Mouse (Mus musculus) MEL (cell line): ENCODE data around the gene Zic4. TPM values are rescaled to one million over a fixed set of nuclear protein-coding genes. Genes with fewer than 3 reads are reported as not detected.

ENCODE experiments used
- DNase-seq: peaks from one replicate; pipeline ENCODE4 v3.0.0; 2011; ENCODE audit warnings: low read depth, low spot score
- H3K27ac ChIP-seq: 2 replicates; pipeline ENCODE4 v1.5.1; 2012; ENCODE audit warnings: low read depth, mild to moderate bottlenecking, control low read depth, low read length, moderate library complexity; ENCODE audit not compliant: control insufficient read depth
- H3K27me3 ChIP-seq, 2 experiments: fragments of 150-350 bp in 1 of 2; sonication (generic) in 1 of 2; 2 replicates each; pipeline ENCODE4 v1.6.1; 2012; ENCODE audit warnings: low read length in 2 of 2, mild to moderate bottlenecking in 2 of 2, improper control_type of control experiment in 1 of 2, moderate library complexity in 1 of 2; ENCODE audit not compliant: insufficient read depth in 2 of 2, control insufficient read depth in 1 of 2
- H3K36me3 ChIP-seq, 2 experiments: 2 replicates each; pipeline ENCODE4 v1.6.1; 2012 to 2014; ENCODE audit warnings: low read length in 2 of 2, improper control_type of control experiment in 1 of 2, inconsistent platforms in 1 of 2, mild to moderate bottlenecking in 1 of 2; ENCODE audit not compliant: insufficient read depth in 2 of 2, control insufficient read depth in 1 of 2
- H3K4me1 ChIP-seq, 2 experiments: fragments of 150-350 bp in 1 of 2; sonication (generic) in 1 of 2; 2 replicates each; pipeline ENCODE4 v1.6.1; 2012; ENCODE audit warnings: low read length in 2 of 2, improper control_type of control experiment in 1 of 2, mild to moderate bottlenecking in 1 of 2; ENCODE audit not compliant: insufficient read depth in 2 of 2, control insufficient read depth in 1 of 2
- H3K4me3 ChIP-seq, 2 experiments: fragments of 150-350 bp in 1 of 2; sonication (generic) in 1 of 2; 2 replicates each; pipeline ENCODE4 v1.5.1; 2012; ENCODE audit warnings: low read depth in 2 of 2, low read length in 2 of 2, mild to moderate bottlenecking in 2 of 2, moderate library complexity in 2 of 2, control low read depth in 1 of 2, improper control_type of control experiment in 1 of 2; ENCODE audit not compliant: control insufficient read depth in 1 of 2, insufficient read depth in 1 of 2
- H3K79me2 ChIP-seq: 2 replicates; pipeline ENCODE4 v1.6.1; 2012; ENCODE audit warnings: mild to moderate bottlenecking, low read length, moderate library complexity; ENCODE audit not compliant: control insufficient read depth, poor library complexity, insufficient read depth
- H3K9ac ChIP-seq: 2 replicates; pipeline ENCODE4 v1.6.1; 2012; ENCODE audit warnings: low read depth, mild to moderate bottlenecking, control low read depth, low read length, moderate library complexity; ENCODE audit not compliant: control insufficient read depth, poor library complexity, severe bottlenecking
- H3K9me3 ChIP-seq: fragments of 150-350 bp; sonication (generic); replicated peaks from 2 replicates; pipeline ENCODE4 v1.6.1; 2012; ENCODE audit warnings: mild to moderate bottlenecking, low read length, improper control_type of control experiment, moderate library complexity; ENCODE audit not compliant: insufficient read depth
- CHD1 ChIP-seq: IDR thresholded peaks from 2 replicates; pipeline ENCODE4 v1.6.1; 2012; ENCODE audit warnings: low read depth, mild to moderate bottlenecking, inconsistent platforms, low read length, improper control_type of control experiment
- CTCF ChIP-seq, 3 experiments: IDR thresholded peaks in 2 of 3; conservative IDR thresholded peaks in 1 of 3; 2 replicates each; pipeline ENCODE4 v1.5.1; 2011 to 2012; ENCODE audit warnings: low read length in 3 of 3, low read depth in 2 of 3, mild to moderate bottlenecking in 2 of 3, improper control_type of control experiment in 1 of 3, inconsistent platforms in 1 of 3, mixed read lengths in 1 of 3, moderate library complexity in 1 of 3; ENCODE audit not compliant: control insufficient read depth in 1 of 3, insufficient read depth in 1 of 3, poor library complexity in 1 of 3, severe bottlenecking in 1 of 3
- ELF1 ChIP-seq: IDR thresholded peaks from 2 replicates; pipeline ENCODE4 v1.6.1; 2014; ENCODE audit warnings: low read depth, mild to moderate bottlenecking, inconsistent platforms, low read length, improper control_type of control experiment, moderate library complexity
- GABPA ChIP-seq: IDR thresholded peaks from 2 replicates; pipeline ENCODE4 v1.6.1; 2012; ENCODE audit warnings: low read depth, mild to moderate bottlenecking, inconsistent platforms, low read length, improper control_type of control experiment, moderate library complexity
- KAT2A ChIP-seq: conservative IDR thresholded peaks from 2 replicates; pipeline ENCODE4 v1.6.1; 2012; ENCODE audit warnings: low read depth, low read length, improper control_type of control experiment, inconsistent platforms
- MAZ ChIP-seq: IDR thresholded peaks from 2 replicates; pipeline ENCODE4 v1.6.1; 2012; ENCODE audit warnings: low read depth, mild to moderate bottlenecking, inconsistent platforms, low read length, improper control_type of control experiment
- MEF2A ChIP-seq: IDR thresholded peaks from 2 replicates; pipeline ENCODE4 v1.6.1; 2014; ENCODE audit warnings: low read depth, mild to moderate bottlenecking, inconsistent platforms, low read length, improper control_type of control experiment; ENCODE audit not compliant: poor library complexity, insufficient replicate concordance, severe bottlenecking; ENCODE audit errors: extremely low read depth
- MYB ChIP-seq: IDR thresholded peaks from 2 replicates; pipeline ENCODE4 v1.6.1; 2011; ENCODE audit warnings: mild to moderate bottlenecking, low read depth, low read length, improper control_type of control experiment
- NELFE ChIP-seq: IDR thresholded peaks from 2 replicates; pipeline ENCODE4 v1.6.1; 2011; ENCODE audit warnings: low read depth, low read length, improper control_type of control experiment
- NRF1 ChIP-seq: IDR thresholded peaks from 2 replicates; pipeline ENCODE4 v1.6.1; 2014; ENCODE audit warnings: low read depth, mild to moderate bottlenecking, inconsistent platforms, low read length, improper control_type of control experiment, moderate library complexity; ENCODE audit not compliant: poor library complexity, insufficient read depth, severe bottlenecking
- POLR2A ChIP-seq, 2 experiments: IDR thresholded peaks; 2 replicates each; pipeline ENCODE4 v1.6.1; 2011 to 2012; ENCODE audit warnings: low read length in 2 of 2, mild to moderate bottlenecking in 2 of 2, control low read depth in 1 of 2, improper control_type of control experiment in 1 of 2, low read depth in 1 of 2, moderate library complexity in 1 of 2; ENCODE audit not compliant: control insufficient read depth in 1 of 2, insufficient read depth in 1 of 2, poor library complexity in 1 of 2
- POLR2AphosphoS2 ChIP-seq: IDR thresholded peaks from 2 replicates; pipeline ENCODE4 v1.6.1; 2011; ENCODE audit warnings: low read length, improper control_type of control experiment
- SIN3A ChIP-seq: IDR thresholded peaks from 2 replicates; pipeline ENCODE4 v1.6.1; 2012; ENCODE audit warnings: low read length, improper control_type of control experiment, inconsistent platforms
- TAL1 ChIP-seq: IDR thresholded peaks from 2 replicates; pipeline ENCODE4 v1.6.1; 2012; ENCODE audit warnings: mild to moderate bottlenecking, inconsistent platforms, low read length, moderate library complexity, mixed read lengths
- TCF12 ChIP-seq: IDR thresholded peaks from 2 replicates; pipeline ENCODE4 v1.6.1; 2014; ENCODE audit warnings: low read depth, mild to moderate bottlenecking, inconsistent platforms, low read length, improper control_type of control experiment, moderate library complexity
- USF1 ChIP-seq: IDR thresholded peaks from 2 replicates; pipeline ENCODE4 v1.6.1; 2014; ENCODE audit warnings: low read depth, mild to moderate bottlenecking, inconsistent platforms, low read length, improper control_type of control experiment, moderate library complexity
- USF2 ChIP-seq, 2 experiments: IDR thresholded peaks; 2 replicates each; pipeline ENCODE4 v1.6.1; 2011 to 2012; ENCODE audit warnings: improper control_type of control experiment in 2 of 2, low read length in 2 of 2, borderline replicate concordance in 1 of 2, inconsistent platforms in 1 of 2, low read depth in 1 of 2, mild to moderate bottlenecking in 1 of 2; ENCODE audit not compliant: insufficient read depth in 1 of 2
- ZKSCAN1 ChIP-seq: IDR thresholded peaks from 2 replicates; pipeline ENCODE4 v1.6.1; 2012; ENCODE audit warnings: low read depth, mild to moderate bottlenecking, inconsistent platforms, low read length, improper control_type of control experiment, moderate library complexity
- ZMIZ1 ChIP-seq: IDR thresholded peaks from 2 replicates; pipeline ENCODE4 v1.6.1; 2012; ENCODE audit warnings: low read depth, mild to moderate bottlenecking, inconsistent platforms, low read length, improper control_type of control experiment, moderate library complexity
- polyA plus RNA-seq, 2 experiments: library from polyadenylated mRNA; stranded (reverse) in 1 of 2; unstranded in 1 of 2; fragments of >175 nt in 1 of 2; fragments of >200 nt in 1 of 2; gene quantifications; 2 replicates each; pipeline versions ENCODE4 v1.2.1 to v1.2.4; 2012; ENCODE audit warnings: low replicate concordance in 2 of 2, low read depth in 1 of 2; ENCODE audit not compliant: insufficient read length in 2 of 2, insufficient read depth in 1 of 2, missing spikeins in 1 of 2
- total RNA-seq: library from RNA; depleted of rRNA; stranded (reverse); fragments of 300-350 nt; gene quantifications from 2 replicates; pipeline ENCODE4 v1.2.3, GENCODE M21; 2012

Zic4 gene
- total and polyA plus RNA-seq, 3 experiments, result not detected

DNA sequence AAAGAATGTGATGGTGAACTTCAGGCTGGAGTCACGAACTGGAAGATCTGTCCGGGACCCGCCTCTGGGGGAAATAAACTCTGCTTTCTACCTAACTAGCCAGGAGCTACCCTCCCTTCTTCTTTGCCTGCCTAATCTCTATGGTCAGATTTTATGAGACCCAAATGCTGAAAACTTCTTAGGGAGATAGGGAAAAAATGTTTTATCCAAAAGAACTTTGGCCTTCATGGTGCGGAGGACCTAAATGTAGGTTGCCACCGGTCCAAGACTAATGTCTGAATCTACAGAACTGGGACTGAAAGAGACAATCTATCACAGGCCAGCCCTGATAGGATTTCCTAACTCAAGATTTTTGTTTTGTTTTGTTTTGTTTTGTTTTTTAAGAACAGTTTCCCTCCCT lies 10.9 kb upstream of the Zic4 start:
- H3K27me3 ChIP-seq, result no peaks in the 10 kb centered on the region
- no peak for TF ChIP-seq MAZ
- no peak for TF ChIP-seq USF1
- TF ChIP-seq TCF12, result no peak
- TF ChIP-seq CHD1, result no peak
- TF ChIP-seq NRF1, result no peak
- TF ChIP-seq ZMIZ1, result no peak
- TF ChIP-seq GABPA, result no peak
- no peak for TF ChIP-seq ZKSCAN1
- no peak for TF ChIP-seq POLR2AphosphoS2
- TF ChIP-seq KAT2A, result no peak
- TF ChIP-seq USF2 (IDR thresholded peaks at IDR 0.05; ENCODE audit: borderline replicate concordance in 1 of 2, insufficient read depth in 1 of 2, low read depth in 1 of 2, low read length in 2 of 2), result no peak
- TF ChIP-seq, all 39 proteins: peak for 0

DNA sequence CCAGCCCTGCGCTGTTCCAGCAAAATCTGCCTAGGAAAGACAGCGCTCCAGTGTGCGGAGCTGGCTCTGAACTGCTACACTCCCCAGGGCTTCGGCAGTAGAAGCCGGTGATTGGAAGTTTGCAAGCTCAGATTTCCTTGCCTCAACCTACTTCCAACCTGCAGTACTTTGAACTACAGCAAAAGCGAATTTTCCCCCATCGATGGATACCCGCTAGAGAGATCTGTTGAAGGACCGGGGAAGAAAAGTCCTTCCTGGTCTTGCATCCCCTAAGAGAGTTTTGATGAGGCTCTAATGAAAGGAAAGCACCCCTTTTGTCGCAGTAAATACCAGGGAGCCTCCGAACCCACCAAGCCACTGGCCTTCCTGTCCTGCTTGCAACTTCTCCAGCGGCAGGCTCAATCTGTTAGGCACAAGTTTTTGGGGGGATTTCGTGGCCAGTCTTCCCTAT lies 10.2 kb upstream of the Zic4 start:
- Histone ChIP-seq H3K79me2 (no peaks in the 10 kb centered on the region), H3K27me3 (no peaks in the 10 kb centered on the region), H3K27ac (no peak overlapping the region), H3K9ac (no peak overlapping the region), H3K9me3 (no peaks in the 10 kb centered on the region), H3K4me1 (no peaks in the 10 kb centered on the region), H3K4me3 (no peak overlapping the region), H3K36me3 (no peaks in the 10 kb centered on the region)
- no peak for DNase-seq
- TF ChIP-seq MEF2A (no peak), MYB (no peak), TAL1 (no peak), NELFE (no peak), ZKSCAN1 (no peak), POLR2A (IDR thresholded peaks at IDR 0.05; ENCODE audit: control insufficient read depth in 1 of 2, insufficient read depth in 1 of 2, low read depth in 1 of 2, low read length in 2 of 2, poor library complexity in 1 of 2) (no peak), CTCF (IDR thresholded peaks at IDR 0.05 in 2 of 3, conservative IDR thresholded peaks at IDR 0.05 in 1 of 3; ENCODE audit: control insufficient read depth in 1 of 3, insufficient read depth in 1 of 3, low read depth in 2 of 3, low read length in 3 of 3, poor library complexity in 1 of 3, severe bottlenecking in 1 of 3) (no peak), SIN3A (no peak), POLR2AphosphoS2 (no peak), ELF1 (no peak)
- TF ChIP-seq, all 39 proteins: peak for 0

More for the DNA sequence above, 10.9 kb upstream of the Zic4 start:
- H3K79me2 ChIP-seq, result no peaks in the 10 kb centered on the region
- H3K9ac ChIP-seq, result no peak overlapping the region
- no peaks in the 10 kb centered on the region for H3K36me3 ChIP-seq
- DNase-seq, result no peak
- H3K4me3 ChIP-seq, result no peak overlapping the region
- H3K9me3 ChIP-seq, result no peaks in the 10 kb centered on the region
- no peaks in the 10 kb centered on the region for H3K4me1 ChIP-seq
- no peak overlapping the region for H3K27ac ChIP-seq
